Mouse (Mus musculus) urinary bladder, adult 18-20 months (tissue): Measurements from ENCODE around the gene Etfb.
"Not testable (repeated sequence)": the region's sequence is repeated elsewhere in the genome, so short reads cannot be mapped to it uniquely, and the experiment has no call there.

Experiments
- DNase-seq, 2 experiments: peaks; one replicate each; pipeline ENCODE4 v3.0.0; 2022; ENCODE audit warnings: low spot score in 2 of 2, mixed read lengths in 2 of 2

Gene Etfb

DNA sequence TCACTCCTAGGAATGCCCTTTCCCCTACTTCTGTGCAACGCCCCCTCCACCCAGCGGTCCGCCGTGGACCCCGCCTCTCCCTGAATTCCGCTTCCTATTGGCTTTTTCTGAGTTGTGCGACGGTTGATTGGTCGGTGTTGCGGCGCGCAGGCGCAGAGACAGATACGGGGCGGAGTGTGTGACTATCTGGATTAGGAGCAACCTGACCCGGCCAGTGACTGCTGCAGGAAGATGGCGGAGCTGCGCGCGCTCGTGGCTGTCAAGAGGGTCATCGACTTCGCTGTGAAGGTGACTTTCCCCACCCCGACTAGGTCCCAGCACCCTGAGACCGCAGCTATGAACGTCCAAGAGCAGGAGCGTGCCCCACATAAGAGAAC, at the start of gene Etfb, which contains the start of gene Gm45233:
Gene Etfb, plus strand, starts transcription at position 167 of the 377 bp plus-strand sequence.
Gene Gm45233, plus strand, starts transcription at position 212 of the 377 bp plus-strand sequence.
- DNase-seq, result peak; percentile 79 to 94

DNA sequence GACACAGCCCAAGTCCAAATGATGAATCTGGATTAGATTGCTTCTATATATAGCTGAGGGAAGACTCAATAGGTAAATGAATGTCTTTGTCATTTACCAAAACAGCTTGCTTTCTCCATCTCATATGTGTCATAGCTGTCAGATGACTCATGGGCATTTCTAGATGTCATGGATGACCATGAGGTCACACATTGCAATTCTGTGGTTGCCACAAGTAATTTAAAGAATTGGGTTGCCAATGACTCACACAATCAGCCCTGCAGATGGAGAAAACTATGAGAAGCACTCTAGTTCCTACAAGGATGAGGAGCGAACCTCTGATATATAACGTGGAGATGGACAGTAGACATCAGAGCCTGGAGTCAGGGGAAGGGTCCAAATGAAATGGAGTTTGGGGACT, 44.4 kb upstream of the Etfb start:
- no peak for DNase-seq

DNA sequence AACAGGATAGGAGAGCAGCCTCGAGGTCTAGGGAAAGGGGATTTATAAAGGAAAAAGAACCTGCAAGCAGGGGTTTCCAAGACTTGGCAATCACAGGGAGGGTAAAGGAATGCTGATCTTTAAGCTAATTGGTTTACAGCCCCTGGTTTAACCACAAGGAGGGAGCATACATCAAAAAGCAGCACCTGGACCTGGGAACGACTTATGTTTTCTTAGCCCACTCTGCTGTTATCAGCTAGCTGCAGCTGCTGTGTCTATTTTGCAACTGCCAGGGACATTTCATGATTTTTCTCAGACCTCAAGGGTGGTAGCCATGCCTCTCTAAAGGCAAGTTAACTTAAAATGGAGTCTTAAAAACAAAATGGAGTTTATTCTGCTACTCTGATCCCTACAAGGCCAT, 41.2 kb upstream of the Etfb start:
- DNase-seq, result no peak

DNA sequence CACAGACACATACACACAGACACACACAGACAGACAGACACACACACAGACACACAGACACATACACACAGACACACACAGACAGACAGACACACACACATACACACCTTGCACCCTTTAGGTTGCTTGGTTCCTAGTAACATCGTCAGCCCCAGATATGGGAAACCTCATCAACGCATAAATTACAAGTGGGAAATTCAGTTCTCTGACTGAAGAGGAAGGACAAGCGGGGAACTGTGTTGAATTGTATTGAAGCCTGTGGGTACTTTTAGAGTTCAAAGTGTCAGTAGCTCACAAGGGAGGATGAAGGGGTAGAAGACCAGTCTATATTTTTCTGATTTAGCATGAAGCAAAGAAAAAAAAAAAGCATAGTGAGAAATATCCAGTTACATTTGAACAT, 36.3 kb upstream of the Etfb start:
- DNase-seq, result no peak

DNA sequence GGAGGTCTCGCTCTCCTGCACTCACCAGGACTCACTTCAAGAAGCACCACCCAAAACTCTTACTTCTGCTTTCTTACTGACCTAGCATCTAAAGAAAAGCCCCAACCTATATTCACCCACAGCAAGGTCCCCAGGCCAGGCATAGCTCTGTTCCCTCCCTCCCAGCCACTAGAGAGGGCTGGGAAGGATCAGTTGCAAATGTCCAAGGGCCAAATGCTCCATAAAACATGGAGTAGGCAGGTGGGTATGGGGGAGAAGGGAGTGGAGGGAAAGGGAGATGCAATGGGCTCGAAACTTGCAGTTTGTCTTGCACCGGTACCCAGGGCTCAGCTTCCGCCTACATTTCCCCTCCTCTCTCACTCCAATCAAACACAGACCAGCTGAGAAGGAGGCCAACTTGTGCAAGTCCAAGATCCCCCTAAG, 35.7 kb upstream of the Etfb start, which contains the start of gene Siglecg:
Gene Siglecg, plus strand, starts transcription at position 74 of the 423 bp plus-strand sequence.
- no peak for DNase-seq

DNA sequence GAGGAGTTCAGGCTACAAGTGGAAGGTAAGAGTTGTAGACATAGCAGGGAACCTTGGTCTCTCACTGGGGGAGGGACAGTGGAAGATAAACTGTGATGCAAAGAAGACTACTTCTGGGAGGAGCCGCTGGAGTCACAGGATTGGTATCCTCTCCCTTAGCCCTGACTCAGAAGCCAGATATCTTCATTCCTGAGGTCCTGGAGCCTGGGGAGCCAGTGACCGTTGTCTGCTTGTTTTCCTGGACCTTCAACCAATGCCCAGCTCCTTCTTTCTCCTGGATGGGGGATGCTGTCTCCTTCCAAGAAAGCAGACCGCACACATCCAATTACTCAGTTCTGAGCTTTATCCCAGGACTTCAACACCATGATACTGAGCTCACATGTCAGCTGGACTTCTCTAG, 34.8 kb upstream of the Etfb start:
- no peak for DNase-seq

DNA sequence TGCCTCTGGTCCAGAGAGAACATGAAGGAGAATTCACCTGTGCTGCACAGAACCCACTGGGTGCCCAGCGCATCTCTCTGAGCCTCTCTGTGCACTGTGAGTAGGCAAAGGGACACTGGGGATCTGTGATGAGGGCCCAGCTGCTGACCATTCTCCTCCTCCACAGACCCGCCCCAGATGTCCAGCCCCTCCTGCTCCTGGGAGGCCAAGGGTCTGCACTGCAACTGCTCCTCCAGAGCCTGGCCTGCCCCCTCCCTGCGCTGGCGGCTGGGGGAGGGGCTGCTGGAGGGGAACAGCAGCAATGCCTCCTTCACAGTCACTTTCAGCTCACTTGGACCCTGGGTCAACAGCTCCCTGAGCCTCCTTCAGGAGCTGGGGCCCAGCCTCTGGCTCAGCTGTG, 32.2 kb upstream of the Etfb start:
- not testable (repeated sequence) for DNase-seq

DNA sequence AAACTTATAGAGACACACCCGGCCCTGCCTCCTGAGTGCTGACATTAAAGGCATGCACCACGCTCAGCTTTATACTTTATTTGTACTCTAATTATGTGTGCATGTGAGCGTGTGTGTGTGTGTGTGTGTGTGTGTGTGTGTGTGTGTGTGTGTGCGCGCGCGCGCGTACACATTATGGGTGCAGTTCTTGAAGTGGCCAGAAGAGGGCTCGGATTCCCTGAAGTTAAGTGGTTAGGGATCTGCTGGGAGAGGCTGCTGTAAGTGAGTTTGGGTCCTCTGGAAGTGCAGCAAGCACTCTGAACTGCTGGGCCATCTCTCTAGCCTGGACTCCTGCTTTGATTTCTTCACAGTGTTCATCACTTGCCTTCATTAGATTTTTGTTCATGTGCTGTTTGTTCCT, 26.6 kb upstream of the Etfb start:
- DNase-seq, result no peak

DNA sequence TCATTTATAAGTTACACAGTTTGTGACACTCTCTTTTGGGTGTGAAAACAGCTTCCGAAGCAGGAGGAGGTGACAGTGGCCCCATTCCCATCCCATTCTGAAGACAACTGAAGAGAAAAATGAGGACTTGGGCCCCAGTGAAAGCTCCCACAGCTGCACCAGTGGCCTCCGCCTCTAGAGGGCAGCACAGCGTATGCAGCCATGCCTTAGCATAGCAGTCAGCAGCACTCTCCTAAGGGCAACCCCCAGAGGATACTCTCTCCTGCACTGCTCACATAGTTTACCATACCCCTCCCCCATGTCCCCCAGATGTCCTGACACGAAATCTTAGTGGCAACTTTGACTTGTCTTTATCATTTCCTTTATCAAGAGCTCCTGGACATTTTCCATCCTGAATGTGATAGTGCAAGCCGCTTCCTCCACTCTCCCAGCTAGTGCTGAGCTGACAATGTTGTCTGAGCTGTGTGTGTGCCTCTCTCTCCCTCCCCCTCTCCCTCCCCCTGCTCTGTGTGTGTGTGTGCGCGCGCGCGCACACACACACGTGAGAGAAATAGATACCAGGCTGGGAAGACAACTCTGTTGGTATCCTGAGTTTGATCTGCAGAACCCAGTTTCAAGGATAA, 20.8 kb upstream of the Etfb start:
- DNase-seq, result peak; percentile 68 to 84

DNA sequence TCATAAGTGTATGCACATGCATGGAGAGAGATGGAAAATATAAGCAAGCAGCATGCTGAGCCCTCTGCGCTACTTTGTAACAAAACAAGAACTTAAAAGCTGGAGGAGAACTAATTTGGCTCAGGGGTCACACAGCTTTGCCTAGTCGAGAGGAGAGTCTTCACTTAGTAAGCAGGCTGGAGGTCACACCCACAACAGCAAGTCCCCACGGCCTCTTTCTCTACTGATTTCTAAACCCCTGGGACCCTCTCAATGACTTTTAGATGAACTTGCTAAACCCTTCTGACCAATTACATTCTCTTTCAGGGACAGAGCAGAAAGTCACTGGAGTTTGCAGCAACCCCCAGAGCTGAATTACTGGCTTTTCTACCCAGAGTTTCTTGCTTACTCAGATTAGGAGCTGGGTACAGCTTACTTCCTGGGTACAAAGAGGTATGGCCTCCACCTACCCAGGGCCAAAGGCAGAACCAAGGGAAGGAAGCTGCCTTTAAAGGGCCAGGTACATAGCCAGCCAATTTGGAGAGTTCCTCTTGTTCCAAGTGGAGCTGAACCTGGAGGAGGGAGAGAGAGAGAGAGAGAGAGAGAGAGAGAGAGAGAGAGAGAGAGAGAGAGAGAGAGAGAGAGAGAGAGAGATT, 19.8 kb upstream of the Etfb start:
- DNase-seq, result no peak

DNA sequence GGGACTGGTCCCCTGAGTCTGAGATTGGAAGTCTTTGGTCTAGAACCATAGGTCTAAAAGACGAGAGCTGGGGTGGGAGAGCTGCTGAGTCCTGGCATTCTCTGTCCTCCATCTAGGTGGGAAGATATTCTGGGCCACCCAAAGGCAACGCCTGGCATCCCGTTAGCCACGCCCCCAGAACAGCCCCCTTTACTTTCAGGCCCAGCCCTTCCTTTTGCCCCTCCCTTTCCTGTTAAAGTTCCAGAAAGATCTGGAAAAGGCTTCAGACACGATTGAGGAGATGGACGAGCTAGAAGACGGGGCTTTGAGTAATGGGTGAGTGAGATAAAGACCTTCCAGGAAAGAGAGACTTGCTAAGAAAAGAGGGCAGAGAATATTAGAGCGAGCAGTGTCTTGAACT, 16.5 kb upstream of the Etfb start, which contains the start of gene Lim2:
Gene Lim2, plus strand, starts transcription at position 265 of the 400 bp plus-strand sequence.
- no peak for DNase-seq

DNA sequence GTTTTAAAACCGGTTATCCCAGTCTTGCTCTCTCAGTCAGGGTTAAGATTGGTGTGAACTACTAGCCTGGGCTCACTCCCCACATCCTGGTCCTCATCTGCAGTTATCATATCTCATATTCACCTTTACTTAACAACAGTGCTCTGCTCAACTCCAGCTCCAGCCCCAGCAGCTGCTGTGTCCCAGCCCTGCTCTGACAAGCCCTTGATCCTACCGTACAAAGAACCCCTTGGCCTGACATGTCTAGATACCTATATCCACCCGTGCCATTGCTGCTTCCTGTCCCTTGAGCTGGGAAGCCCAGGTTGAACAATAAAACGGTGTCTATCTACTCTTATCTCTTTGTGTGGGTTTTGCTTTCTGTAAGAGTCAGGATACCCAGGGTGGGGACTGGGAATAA, 14.4 kb upstream of the Etfb start:
- no peak for DNase-seq

DNA sequence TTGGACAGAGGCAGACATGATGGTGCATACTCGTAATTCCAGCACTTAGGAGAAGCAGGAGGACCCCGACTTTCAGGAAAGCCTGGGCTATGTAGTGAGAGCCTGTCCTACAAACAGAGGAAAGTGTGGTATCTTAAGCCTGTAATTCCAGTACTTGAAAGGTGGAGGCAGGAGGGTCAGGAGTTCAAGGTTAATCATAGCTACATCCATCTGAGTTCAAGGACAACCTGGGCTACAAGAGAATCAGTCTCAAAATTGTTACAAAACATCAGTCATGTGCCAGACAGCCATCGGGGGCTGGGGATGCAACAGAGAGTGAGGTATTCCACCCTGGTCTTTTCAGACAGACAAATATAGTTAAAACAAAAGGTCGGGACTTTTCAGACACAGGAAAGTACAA, 11.0 kb upstream of the Etfb start:
- no peak for DNase-seq

DNA sequence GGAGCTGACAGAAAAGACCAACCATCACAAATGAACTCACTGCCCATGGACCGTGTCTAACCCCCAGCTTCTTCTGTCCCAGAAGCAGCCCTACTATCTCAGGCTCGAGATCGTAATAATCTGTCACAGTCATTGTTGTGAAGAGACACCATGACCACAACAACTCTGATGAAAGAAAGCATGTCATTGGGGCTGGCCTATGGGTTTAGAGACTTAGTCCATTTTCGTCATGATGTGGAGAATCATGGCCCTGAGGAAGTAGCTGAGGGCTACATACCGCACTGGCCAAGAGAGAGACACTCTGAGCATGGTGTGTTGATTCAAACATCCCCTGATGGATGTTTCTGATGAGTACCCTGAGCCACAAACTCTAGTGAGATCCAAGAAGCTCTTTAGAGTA, 9.2 kb upstream of the Etfb start:
- DNase-seq, result no peak

DNA sequence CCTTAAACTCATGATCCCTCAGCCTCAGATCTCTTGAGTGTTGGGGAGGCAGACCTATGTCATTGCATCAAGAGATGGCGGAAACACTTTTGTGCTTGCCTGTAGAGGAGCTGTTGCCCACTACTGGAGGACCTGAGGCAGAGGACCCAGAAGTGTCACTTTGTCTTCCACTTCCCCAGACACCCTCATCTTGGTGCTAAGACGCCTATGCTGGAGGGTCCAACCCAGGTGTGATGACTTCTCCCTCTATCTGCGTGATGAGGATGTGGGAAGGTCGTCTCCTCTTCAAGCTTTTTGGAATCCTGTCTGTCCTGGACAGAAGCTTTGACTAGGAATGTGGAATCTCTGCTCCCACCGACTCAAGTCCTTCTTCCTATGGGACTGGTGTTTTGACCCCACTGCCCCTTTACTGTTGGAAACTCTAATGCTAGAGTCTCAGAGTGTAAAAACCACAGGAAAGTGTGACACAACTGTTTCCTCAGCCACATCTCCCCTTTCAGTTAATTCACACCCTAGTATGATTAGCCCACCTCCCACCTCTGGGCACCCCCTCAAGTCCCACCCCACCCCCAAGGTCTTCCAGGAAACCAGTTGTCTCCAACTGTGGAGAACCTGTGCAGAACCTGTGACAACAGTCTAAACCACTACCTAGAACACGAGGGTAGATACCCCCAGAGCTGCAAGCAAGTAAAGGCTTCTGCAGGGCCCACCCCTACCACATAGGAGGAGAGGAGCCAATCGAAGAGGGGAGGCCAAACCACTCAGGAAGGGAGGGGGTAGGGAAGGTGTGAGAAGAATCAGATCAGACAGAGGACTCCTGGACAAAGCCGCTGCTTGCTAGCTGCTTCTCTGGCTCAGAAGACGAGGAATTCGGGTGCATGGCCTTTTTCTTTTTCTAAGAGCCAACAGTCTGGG, 7.3 kb upstream of the Etfb start, which contains the start of gene Nkg7:
Gene Nkg7, plus strand, starts transcription at position 733 of the 915 bp plus-strand sequence.
- no peak for DNase-seq

DNA sequence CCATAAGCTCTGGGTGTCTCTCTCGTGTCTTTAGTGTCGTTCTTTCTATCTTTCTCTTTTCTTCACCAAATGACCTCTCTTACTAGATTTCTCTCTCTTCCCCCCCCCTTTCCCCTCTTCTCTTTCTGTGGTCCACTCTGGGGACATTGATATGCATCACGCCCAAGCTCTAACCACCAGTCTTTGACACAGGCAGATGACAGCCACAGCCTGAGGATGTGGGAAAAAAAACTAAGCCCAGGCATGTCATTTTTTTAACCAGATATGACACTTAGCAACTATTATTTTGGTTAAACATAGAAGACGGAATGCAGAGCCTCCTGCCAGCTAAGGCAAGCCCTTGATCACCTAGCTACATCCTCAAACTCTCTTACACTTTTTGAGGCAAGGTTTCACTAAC, 5.3 kb upstream of the Etfb start:
- DNase-seq, result no peak

DNA sequence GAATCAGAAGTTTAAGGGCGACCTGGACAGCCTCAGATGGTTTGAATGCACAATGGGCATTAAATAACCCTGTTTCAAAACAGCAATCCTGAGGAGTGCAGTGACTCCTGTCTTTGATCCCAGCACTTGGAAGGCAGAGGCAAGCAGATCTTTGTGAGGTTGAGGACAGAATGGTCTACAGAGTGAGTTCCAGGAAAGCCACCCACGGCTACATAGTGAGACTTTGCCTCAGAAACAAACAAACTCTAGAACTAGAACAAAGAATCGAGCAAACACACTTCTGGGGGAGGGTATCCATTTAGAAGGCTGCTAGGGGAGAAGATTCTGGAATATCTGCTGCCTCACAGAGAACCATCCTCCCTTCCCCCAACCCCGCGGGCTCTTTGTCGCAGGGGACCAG, 3.4 kb upstream of the Etfb start, which contains the start of gene Cldnd2:
Gene Cldnd2, plus strand, starts transcription at position 301 of the 400 bp plus-strand sequence.
- DNase-seq, result no peak

DNA sequence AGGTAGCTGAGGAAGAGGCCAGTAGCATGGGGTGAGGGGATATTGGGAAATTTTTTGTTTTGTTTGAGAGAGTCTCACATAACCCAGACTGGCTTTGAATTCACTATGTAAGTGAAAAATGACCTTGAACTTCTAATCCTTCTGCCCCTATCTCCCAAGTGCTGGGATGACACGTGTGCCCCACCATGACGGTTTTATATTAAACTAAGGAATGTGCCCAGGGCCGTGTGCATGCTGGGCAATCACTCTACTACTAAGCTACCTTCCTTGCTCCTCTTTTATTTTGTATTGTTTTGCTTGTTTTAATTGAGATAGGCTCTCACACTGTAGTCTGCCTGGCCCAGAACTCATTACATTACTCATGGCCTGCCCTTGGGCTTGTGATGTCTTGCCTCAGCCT, 2.8 kb upstream of the Etfb start:
- DNase-seq, result no peak

DNA sequence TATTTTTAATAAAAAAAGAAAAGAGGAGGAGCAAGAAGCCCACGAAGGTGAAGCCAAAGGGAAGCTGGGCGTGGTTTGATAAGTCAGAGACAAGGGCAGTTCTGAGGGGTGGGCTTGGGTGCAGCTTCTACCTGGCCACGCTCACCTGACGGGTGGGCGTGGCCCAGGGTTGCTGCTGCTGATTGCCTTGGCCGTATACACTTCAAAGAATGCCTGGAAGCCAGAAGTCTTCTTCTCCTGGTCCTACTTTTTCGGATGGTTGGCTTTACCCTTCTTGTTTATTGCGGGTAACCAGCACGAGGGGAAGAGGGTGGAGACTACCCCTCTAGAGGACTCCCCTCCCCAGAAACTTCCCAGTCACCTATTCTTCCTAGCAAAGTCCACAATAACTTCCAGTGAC, 1.2 kb upstream of the Etfb start:
- DNase-seq, result no peak

DNA sequence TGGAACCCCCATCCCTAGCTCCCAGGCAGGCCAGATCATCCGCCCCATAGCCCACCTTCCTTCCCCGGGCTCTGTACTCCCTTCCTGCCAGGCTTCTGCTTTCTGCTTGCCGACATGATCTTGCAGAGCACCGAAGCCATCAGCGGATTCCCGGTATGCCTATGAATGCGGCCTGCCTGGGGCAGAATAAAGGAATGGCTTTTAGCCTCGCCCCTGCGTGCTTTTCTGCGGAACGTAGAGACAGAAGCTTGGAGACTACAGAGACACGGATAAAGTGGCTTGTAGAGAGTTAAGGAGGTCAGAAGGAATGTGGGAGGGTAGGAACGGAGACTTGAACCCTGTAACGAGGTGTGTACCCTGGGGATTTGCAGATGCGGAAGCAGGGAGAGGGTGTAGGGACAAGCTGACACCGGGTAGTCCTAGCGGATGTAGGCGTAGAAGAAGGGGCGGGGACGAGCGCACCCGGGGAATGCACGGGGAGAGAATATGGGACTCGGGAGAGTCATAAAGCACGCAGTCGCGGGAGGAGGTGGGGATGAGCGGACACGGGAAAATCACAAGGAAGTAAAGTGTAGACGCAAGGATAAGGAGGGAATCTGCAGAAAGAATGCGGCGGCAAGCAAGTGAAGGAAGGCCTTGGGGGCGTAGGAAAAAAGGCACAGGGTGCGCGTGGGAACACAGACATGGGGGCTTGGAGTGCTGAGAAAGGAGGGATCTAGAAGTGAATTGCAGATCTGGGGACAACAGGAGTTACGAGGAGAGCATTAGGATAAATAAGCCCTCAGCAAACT, 562 bp upstream of the Etfb start:
- DNase-seq, result peak; percentile 76 to 81

DNA sequence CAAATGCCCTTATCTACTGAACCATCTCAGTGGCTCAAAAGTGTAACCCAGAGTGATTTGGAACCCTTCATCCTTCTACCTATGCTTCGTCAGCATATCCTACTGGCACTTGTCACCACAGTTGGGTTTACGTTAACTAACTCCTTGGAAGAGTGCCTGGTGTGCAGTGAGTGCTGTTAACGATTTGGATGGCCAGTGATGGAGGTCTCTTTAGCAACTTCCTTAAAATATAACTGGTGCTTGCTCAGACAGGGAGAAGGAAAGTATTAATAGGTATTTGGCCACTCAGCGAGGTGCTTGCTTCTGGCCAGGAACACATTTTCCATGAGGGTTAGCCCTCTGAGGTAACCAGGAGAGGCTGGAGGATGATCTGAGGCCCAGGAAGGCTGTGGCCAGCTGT, 3.9 kb downstream of the Etfb start:
- DNase-seq, result no peak

DNA sequence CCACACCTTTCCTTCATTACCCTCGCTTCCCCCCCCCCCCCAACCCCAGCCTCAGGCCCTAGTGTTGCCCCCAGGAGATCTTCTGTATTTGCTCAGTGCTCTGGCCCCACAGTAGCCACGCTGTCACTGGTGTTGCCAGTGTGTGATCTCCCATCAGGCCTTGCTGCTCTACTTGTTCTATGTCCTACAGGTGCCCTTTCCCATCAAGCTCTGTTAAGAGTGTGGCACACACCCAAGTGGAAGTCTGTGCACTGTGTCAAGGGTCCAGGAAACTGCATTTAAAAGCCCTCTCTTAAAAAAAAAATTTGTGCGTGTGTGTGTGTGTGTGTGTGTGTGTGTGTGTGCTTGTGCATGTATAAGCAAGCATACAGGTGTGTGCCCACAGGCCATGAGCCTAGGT, 4.4 kb downstream of the Etfb start:
- DNase-seq, result no peak
